Mouse (Mus musculus) hindlimb bud, embryonic 11.5 days (tissue): ENCODE results near the gene Klra8.
"Not testable (repeated sequence)": the region's sequence is repeated elsewhere in the genome, so short reads cannot be mapped to it uniquely, and the experiment has no call there.

ENCODE experiments used
- DNase-seq: peaks from one replicate; pipeline ENCODE4 v3.0.0-alpha.2; 2012; ENCODE audit warnings: low read depth, low spot score; ENCODE audit errors: extremely low spot score

Klra8 gene

DNA sequence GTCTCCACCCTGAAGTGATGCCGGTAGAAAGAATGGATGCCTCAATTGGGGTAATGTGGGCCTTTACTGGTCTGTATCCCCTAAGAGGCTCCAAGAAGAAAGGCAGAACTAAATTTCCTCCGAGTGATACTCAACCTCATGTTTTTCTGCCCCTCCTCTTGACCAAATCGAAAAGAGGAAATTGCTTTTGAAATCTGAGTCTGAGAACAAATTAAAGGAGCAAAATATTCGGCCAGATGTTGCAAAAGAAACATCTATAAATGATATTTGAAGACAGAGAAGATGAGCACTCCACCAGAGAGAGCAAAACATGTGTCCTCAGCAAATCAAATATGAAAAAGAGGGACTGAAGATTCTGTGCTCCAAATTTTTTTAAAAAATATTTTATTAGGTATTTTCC is at the start of gene Klra8:
Klra8 (minus strand) TSS at position 101 of the 400 bp plus-strand sequence.
- not testable (repeated sequence) for DNase-seq

DNA sequence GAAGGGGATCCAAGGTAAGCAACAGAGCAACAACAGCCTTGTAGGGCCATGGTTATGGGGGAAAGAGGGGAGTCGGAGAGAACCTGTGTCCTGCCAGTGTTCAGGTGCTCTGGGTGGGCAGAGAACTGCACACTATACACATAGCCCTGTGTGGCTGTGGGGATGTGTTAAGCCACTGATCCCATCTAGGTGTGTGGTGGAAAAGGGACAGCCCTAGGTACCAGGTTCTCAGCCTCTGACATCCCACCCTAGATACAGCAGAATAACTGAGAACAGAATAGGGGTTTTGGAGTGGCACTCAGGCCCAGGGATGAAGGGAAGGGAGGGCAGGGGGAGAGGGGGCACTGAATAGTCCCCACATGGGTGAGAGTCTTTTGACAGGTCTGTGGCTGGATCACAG is 19.2 kb downstream of the Klra8 start:
- DNase-seq = no peak

DNA sequence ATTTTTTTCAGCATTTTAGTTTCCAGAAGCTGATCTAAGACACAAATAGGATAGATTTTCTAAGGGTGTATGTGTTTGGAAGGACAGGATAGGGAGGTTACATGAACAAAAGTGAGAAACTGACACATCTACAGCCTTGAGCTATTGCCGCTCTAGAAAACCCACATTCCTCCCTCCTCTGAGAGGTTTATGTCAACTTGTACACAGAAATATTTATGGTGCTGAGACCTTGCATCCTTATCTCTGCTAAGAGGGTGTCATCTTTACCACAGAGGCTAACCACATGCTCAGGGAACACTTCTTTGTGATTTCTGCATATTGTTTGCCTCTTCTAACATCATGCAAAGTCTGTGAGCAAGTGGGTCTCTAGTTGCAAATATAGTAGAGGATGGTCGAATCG is 27.0 kb downstream of the Klra8 start:
- DNase-seq = not testable (repeated sequence)

DNA sequence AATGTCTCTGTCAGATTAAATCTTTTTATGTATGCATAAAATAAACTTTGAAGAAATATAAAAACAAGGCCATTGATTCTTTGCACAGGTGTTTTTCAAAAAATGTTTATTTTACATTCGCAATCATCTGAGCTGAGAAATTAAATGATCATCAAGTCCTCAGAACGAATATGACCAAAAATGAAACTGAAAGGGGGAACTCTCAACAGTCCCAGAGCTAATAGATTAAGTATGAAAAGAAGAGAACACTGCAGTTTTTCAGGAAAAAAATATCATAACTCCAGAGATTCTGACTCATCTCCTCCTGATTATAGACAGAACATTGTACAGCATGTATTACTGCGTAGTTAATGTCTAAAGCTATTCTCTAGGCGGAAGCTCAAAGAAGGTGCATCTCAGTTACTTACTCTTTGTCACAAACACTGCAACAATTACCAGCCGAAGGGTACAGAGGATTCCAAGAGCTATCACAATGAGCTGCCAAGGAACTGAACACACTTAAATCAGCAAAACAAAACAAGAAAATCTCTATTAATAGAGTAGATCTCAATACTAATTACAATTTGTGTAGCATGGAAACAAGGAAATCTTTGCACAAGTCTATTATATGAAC is 37.3 kb downstream of the Klra8 start:
- DNase-seq = no peak

DNA sequence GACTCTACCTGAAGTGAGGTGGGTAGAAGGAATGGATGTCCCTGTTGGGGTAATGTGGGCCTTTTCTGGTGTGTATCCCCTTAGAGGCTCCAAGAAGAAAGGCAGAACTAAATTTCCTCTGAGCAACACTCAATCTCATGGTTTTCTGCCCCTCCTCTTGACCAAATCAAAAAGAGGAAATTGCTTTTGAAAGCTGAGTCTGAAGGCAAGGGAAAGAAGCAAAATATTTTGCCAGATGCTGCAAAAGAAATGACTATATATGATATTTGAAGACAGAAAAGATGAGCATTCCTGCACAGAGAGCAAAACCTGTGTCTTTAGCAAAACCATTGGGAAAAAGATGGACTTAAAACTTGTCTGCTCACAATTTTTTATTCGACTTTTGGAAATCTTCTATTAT is 62.5 kb downstream of the Klra8 start, which contains the start of gene Klra4:
Klra4 (minus strand) TSS at position 101 of the 400 bp plus-strand sequence.
- DNase-seq = not testable (repeated sequence)
